Mouse (Mus musculus) stomach, postnatal 0 days (tissue): ENCODE data around the gene Insc.

Source experiments
- CTCF ChIP-seq: IDR thresholded peaks from 2 replicates; pipeline ENCODE4 v1.5.1; 2016; ENCODE audit warnings: antibody characterized with exemption, low read depth, mild to moderate bottlenecking, moderate library complexity
- EP300 ChIP-seq: optimal IDR thresholded peaks from 2 replicates; pipeline ENCODE3; 2016; ENCODE audit warnings: antibody characterized with exemption

DNA sequence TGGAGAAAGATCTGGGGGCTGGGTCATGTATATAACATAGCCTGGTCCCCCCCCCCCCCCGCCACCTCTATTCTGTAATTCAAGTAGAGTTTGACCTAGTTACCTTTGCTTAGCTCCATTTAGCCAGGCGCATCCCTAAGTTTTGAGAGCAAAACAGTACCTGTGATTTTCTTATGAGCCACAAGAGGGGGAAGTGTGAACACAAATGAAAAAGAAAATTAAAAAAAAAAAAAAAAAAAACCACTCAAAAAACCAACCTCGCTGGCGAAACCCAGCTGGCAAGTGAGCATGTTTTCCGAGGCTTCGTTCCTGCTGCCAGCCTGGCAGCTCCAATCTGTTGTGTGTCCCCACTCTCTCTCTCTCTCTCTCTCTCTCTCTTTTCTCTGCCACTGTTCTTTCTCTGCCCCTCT is 130.5 kb downstream of the Insc start:
- TF ChIP-seq CTCF (peak; percentile 64), EP300 (no peak)
